Mouse (Mus musculus): Measurements from ENCODE around the gene Dnaaf3.
A peak's percentile ranks its signal among the peaks of the same experiment; 100 is the strongest.
"Not testable (repeated sequence)": the region's sequence is repeated elsewhere in the genome, so short reads cannot be mapped to it uniquely, and the experiment has no call there.

Gene Dnaaf3

DNA sequence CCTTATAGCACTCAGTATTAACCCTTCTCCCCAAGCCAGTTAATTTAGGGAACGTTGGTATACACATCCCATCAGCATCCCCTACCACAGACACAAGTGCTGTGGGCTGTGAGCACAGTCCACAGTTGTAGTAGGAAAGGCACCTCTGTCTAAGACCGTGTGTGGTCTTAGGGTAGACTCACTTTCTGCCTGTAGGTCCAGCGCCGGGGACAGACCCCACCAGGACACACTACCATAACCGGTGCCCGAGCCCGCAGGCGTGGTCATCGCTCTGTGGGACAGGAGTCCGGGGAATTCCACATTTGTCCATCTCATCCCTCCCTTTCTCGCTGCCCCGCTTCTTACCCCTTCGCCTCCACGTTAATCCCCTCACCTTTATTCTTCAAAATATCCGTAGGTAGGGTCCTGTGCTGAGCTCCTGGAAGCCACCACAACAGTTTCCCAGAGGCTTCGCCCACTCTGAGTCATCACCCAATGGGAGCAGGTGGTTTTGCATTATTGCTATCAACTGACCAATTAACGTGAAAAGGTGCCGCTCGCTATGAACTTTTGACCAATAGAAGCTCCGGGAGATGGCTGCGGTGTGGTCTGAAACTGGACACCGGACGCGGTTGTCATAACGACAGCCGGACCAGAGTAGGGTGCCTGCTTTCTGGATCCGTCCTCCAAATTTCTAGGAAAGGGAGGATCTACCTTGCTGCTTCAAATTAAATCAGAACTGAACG is at the start of gene Dnaaf3:
Dnaaf3 (minus strand) TSS at position 449 of the 725 bp plus-strand sequence.
- DNase-seq (ENCODE audit: low spot score in 2 of 2) = no peak

DNA sequence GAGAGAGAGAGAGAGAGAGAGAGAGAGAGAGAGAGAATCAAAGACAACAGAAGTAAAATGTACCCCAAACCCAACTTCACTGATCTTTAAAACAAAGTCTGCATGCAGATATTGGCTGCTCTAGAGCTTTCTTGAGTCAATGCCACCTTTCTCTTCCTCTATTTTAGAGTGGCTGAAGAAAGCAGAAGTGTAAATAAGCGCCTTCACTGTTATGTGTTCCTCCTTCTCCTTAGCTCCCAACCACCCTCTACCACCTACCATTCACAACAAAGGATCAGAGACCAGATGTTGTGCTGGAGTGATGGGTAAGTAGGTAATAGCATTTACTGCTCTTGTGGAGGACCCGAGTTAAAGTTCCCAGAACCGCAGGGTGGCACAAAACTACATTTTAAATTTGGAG is 49.2 kb upstream of the Dnaaf3 start:
- not testable (repeated sequence) for DNase-seq (ENCODE audit: low spot score in 2 of 2)

DNA sequence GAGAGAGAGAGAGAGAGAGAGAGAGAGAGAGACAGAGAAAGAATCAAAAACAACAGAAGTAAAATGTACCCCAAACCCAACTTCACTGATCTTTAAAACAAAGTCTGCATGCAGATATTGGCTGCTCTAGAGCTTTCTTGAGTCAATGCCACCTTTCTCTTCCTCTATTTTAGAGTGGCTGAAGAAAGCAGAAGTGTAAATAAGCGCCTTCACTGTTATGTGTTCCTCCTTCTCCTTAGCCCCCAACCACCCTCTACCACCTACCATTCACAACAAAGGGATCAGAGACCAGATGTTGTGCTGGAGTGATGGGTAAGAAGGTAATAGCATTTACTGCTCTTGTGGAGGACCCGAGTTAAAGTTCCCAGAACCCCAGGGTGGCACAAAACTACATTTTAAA is 40.1 kb upstream of the Dnaaf3 start:
- not testable (repeated sequence) for DNase-seq (ENCODE audit: low spot score in 2 of 2)

DNA sequence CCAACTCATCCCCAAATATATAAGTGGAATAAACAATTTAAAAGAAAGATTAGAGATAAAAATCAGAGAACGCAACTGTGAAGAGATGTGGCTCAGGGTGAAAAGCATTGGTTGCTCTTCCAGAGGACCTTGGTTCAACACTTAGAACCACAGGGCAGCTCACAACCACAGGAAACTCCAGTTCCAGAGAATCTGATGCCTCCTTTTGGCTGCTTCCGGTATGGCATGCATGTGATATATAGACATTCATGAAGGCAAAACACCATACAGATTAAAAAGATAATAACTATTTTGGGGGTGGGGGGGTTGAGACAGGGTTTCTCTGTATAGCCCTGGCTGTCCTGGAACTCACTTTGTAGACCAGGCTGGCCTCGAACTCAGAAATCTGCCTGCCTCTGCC is 30.4 kb upstream of the Dnaaf3 start:
- no peak for DNase-seq (ENCODE audit: low spot score in 2 of 2)

DNA sequence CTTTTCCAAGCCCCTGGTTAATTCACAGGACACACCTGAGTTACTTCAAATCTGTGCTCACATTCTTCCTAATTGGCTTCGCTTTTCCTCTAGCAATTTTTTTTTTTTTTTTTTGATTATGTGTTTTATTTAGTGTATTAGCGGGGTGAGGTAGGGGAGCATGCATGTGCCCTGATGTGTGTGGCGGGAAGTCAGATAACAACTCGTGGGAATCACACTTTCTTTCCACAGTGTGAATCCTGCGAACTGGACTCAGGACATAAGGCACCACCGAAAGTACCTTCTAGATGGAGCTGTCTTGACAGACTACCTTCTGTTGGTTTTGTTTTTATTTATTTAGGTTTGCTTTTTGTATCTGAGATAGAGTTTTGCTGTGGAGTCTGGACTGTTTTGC is 24.9 kb upstream of the Dnaaf3 start:
- no peak for DNase-seq (ENCODE audit: low spot score in 2 of 2)

DNA sequence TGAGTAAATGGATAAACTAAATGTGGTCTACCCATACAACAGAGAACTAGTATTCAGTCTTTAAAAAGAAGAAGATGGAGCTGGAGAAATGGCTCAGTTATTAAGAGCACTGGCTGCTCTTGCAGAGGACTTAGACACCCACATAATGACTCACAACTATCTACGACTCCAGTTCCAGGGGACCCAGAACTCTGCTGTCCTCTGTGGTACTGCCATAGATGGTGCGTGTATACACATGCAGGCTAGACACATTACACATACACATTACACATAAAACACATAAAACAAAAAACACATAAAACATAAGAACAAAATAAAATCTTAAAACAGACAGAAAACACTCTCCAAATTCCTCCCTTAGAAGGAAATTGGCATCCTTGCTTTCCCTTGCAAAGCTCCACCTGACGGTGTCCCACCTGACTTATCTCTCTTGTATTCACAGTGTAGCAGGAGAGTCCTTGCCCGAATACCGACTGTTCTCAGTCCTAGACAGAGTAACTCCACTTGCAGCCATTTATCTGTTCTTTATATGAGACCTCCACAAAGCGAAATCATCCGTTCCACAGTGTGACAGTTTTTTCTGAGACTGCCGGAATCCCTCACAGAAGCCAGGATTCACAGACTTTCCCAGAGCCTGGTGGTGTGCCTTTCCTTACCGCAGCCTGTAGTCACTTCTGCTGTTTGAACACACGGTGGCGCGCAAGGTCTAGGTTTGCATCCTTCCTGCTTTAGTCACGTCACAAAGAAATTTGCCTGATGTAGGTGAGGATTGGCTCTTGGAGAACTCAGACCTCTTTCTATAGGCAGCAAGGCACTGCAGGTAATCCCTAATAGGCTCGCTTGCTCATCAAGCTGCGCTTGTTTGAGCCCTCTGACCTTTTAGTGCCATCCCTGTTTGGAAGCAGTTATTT is 24.3 kb upstream of the Dnaaf3 start:
- DNase-seq (ENCODE audit: low spot score in 2 of 2) = peak; percentile 33 to 67

DNA sequence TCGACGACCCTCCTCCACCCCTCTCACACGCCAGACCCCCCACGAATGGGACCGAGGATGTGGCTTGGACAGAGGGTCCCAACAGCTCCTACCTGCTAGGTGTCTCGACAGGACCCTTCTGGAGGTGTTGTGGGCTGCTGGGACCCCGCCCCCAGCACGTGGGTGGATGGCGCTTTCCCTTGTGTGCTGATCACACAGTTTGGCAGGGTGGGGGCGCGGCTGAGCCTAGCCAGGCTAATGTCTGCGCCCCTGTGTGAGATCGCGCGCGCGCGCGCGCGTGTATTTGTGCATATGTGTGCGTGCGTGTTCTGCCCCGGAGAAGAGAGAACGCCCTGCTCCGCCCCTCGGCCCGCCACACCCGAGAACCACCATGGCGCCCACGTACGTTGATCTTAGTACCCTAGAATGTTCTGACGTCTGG is 15.0 kb upstream of the Dnaaf3 start, which contains the start of gene Syt5:
Syt5 (minus strand) TSS at position 321 of the 421 bp plus-strand sequence.
- DNase-seq (ENCODE audit: low spot score in 2 of 2) = peak; percentile 50 to 56

DNA sequence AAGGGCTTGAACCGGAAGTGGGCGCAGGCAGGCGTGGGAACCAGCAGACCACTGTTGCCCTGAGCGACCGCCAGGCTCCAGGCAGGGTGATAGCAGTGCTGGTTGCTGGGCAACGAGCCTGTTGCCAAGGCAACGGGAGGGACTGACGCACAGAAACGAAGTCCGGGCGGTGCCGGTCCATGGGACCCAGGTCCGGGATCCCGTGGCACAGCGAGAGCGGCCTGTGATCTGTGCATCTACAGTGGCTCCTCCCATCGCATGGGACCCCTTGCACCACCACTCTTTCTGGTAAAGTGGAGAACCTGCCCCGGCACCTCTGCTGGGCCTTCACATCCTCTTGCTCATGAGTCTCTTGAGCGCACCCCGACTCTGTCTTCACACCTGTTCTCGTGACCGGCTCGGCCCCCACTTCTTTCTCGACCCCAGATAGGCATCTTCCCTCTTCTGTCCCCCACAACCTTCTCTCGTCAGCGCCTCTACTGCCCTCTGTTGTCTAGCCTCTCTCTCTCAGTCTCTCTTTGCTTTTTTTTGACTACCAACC is 14.4 kb upstream of the Dnaaf3 start:
- DNase-seq (ENCODE audit: low spot score in 2 of 2) = peak; percentile 86 to 93

DNA sequence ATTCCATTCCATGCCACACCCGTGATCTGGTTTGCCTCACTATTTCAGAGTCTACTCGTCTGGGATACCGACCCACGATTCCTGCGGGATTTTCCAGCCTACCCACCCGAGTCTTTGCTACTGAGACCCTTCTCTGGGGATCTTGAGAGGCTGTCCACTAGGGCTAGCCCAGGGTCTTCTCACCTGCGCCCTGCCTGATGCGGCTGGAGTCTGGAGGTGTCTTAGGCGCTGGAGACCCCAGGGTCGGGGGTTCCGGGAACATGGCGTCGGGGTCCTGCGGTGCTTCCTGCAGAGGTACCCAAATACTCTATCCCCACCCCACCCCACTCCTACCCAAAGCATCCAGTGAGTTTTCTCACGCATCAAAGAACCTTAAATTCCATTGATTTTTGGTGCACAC is 13.8 kb upstream of the Dnaaf3 start:
- DNase-seq (ENCODE audit: low spot score in 2 of 2) = no peak

DNA sequence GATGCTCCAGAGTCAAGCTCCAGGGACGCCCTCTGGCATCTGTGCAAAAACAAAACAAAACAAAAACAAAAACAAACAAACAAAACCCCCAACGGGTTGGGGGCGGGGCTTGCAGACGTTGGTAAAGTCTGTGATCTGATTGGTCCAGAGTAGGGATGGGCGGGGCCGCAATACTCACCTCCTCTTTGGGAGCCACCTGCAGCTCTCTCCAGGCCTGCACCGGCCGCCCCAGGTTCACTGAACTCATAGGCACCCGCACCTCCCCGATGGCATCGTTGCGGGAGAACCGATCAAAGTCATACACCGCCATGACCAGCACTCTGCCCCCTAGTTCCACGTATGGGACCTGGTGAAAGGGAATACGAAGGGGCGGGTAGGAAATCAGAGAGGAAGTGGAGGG is 9.8 kb upstream of the Dnaaf3 start:
- no peak for DNase-seq (ENCODE audit: low spot score in 2 of 2)

DNA sequence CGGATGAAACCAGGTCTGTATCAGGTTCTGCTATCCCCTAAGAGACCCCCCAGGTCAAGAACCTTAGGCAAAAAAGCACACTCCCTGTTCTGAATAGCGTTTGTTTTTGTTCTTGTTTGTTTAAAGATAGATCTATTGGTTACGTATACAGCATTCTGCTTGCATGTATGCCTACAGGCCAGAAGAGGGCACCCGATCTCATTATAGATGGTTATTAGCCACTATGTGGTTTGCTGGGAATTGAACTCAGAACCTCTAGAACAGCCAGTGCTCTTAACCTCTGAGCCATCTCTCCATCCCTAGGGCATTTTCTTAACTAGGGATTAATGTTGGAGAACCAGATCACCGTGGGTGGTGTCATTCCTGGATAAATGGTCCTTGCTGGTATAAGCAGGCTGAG is 9.1 kb upstream of the Dnaaf3 start:
- DNase-seq (ENCODE audit: low spot score in 2 of 2) = no peak

DNA sequence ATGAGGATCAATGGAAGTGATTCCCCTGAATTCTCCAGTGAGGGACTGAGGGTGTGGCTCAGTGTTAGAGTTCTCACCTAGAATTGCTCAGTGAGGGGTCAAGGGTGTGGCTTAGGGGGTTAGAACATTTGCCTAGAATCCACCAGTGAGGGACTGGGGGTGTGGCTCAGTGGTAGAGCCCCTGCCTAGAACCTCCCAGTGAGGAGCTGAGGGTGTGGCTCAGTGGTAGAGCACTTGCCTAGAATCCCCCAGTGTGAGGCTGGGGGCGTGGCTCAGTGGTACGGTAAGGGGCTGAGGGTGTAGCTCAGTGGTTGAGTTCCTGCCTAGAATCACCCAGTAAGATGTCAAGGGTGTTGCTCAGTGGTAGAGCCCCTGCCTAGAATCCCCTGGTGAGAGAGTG is 6.8 kb upstream of the Dnaaf3 start:
- DNase-seq (ENCODE audit: low spot score in 2 of 2) = no peak

DNA sequence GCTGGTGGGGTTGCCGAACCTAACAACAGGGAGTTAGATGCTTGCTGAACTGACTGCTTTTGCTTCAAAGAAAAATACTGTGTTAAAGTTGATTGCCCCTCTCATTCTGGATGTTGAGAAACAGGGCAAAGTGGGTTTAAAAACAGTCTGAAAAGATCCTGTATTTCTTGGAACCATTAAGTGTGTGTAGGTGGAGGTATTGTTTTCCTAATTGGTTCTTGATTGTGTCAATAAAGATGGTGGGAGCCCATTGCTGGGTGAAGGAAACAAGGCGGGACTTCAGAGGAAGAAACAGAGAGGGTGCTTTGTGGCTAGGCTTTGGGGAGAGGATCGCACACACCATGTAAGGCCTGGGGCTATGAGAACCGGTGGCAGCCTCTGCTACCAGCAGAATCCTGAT is 4.9 kb upstream of the Dnaaf3 start:
- no peak for DNase-seq (ENCODE audit: low spot score in 2 of 2)

DNA sequence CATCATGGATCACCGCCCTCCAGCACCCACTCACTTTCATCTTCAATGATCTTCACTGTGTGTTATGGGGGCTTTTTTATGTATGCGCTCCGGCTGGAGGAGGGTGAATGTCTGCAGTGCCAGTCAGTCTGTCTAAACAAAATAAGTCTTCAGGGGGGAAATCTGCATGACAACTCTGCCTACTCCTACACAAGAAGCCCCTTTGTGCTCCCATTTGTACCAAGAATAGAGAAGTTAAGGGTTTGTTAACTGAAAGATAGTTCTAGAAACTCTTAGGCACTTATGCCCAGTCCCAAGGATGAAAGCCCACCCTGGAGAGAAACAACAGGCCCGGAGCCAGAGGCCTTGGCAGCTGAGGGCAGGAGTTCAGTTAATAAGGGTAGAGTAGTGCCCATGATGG is 4.1 kb upstream of the Dnaaf3 start:
- DNase-seq (ENCODE audit: low spot score in 2 of 2) = no peak

DNA sequence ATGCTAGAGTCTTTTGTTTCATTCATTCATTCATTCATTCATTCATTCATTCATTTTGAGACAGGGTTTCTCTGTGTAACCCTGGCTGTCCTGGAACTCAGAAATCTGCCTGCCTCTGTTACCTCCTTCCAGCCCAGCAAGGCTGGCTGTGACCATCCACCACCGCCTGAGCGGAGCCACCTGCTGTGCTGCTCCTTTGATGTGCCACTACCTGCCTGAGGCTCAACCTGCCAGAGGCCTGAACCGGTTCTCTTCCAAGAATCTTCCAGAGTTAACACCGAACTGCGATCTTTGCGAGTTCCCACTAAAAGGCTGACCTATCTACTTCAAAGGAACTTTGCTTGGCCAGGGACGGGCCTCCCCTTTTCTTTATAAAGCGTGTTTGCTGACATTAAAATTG is 2.1 kb downstream of the Dnaaf3 start:
- DNase-seq (ENCODE audit: low spot score in 2 of 2) = not testable (repeated sequence)

DNA sequence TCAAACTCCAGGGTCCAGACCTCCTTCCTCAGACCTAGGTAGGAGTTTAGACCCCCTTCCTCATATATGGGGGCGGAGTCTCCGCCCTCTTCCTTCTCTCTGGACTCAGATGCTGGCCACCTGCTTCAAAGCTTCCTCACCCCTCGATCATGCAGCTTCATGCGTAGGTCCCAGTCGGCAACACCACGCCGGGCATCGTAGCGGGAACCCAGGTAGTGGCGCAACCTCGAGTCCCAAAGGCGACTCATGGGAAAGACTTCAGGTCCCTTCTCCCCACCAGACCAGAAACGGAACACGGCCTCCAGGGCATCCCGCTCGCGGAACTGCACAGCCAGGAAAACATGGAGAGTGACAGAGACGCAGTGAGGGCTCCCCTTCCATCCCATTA is 5.0 kb downstream of the Dnaaf3 start:
- no peak for DNase-seq (ENCODE audit: low spot score in 2 of 2)

DNA sequence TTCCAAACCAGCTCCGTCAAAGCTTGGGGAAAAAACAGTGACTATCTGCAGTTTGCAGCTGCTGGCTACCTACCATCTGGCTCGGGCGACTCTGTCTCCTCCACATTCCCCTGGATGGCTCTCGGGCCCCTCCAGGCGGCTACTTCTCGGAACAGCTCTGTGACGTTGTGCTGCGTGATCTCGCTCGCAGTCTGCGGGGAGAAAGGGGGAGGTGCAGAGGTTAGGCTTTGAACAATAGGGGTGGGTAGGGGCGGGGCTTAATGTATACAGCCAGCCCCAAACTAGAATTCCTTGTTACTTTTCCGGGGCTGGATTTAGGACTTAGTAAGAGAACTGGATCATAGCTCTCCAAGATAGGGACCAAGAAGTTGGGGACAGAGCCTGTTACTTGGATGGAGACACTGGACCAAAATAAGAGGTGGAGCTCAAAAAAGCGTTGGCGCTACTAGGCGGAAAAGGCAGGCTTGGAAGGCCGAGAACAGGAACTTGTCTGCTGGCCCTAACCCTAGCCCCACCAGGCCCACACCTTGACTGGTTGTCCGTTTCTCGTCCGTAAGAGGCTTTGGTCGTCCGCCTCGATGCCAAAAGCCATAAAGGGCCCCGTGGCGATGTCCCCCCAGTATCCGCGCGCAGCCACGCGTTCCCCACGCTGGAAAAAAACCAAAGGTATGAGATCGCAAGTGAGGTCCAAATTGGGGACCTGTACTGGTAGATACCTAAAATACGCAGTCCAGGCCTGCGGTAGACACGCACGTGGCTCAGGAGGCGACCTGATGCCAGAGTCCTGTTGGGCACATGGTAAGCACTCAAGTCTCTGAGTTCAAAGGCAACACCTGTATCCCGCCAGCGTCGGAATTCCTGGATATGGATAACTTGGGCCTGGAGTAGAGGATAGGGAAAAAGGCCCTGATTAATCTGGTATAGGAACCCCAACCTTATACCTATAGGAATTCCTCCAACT is 5.6 kb downstream of the Dnaaf3 start:
- DNase-seq (ENCODE audit: low spot score in 2 of 2) = peak; percentile 37 to 52

DNA sequence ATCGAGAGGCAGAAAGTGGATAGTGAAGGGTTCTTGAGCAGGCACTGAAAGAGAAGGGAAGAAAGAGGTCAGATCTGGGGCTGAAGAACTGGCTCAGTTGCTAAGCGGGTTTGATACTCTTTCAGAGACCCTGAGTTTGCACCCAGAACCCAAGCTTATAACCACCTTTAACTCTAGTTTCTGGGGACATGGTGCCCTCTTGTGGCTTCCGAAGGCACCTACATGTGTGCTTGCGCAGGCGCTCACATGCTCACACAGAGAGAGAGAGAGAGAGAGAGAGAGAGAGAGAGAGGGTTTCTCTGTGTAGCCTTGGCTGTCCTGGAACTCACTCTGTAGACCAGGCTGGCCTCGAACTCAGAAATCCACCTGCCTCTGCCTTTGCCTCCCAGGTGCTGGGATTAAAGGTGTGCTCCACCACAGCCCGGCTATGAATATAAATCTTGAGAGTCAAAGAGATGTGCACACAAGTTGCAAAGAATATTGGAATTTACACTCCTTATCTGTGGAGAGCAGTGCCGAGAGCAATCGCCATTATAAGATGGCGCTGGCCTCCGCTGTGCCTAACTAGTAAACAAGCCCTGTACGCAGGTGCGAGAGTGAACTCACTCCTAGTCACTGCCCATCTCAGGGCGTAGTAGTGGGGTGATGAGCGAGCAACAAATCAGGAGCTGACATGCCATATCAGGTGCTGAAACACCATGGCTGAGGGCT is 7.9 kb downstream of the Dnaaf3 start, which contains the start of gene Tnni3:
Tnni3 (minus strand) TSS at position 18 of the 711 bp plus-strand sequence.
- DNase-seq (ENCODE audit: low spot score in 2 of 2) = not testable (repeated sequence)

DNA sequence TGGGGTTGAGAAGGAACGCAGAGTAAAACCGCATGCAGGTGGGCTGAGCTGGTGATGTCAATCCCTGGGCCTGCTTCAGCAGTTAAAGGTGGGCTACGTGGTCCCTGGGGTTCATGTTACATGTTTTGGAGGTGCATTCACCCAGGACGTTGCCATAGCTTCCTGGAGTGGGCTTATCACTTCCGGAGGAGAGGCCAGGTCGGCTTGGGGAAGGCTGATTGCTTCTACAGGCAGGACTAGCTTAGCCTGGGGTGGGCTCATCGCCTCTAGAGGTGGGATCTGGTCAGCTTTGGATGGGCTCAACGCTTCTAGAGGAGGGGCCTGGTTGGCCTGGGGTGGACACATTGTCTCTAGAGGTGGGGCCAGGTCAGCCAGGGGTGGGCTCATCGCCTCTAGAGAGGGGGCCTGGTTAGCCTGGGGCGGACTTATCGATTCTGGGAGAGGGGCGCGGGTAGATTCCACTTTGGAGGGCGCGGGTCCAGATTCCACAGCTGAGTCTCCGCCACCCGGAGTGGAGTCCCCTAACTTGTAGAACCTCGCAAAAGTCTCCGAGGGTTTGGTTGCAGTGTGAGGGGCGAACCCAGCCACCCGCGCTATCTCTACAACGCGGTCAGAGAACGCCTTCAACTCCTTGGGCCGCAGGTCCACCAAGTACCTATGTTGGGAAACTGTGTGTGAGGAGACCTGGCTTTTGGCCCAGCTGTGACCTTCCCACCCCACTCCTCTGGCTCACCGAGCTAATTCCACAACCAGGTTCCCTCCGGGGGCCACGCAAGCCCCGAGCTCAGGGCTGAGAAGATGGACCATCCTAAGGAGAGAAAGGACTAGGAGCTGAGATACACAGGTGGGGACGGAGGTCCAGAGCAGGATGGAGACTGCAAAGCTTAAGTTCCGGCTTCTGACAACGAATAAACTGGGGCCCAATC is 8.8 kb downstream of the Dnaaf3 start:
- DNase-seq (ENCODE audit: low spot score in 2 of 2) = no peak

DNA sequence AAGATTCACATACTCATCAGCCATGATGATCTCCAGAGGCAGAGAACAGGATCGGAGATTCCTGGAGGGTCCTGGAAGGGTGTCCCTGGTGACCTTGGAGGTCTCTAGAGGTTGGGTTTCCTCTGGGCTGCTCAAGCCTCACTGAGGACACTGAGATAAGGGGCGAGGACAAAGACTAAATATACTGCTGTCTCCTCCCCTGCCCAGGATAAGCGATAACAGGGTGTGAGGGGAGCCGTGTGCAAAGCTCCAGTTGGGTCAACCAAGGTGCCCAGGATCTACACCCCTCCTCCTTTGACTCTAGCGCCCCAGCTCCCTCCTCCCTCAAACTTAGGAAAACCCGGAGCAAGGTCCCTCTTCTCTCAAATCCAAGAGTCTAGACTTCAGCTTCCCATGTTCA is 10.0 kb downstream of the Dnaaf3 start:
- no peak for DNase-seq (ENCODE audit: low spot score in 2 of 2)

All from frontal cortex, postnatal 25 days (tissue).